Mouse (Mus musculus): Measurements from ENCODE around the gene Hells.

- TF ChIP-seq CTCF (IDR thresholded peaks at IDR 0.05; ENCODE audit: insufficient read depth, low read depth, low read length) (no peak), POLR2A (IDR thresholded peaks at IDR 0.05; ENCODE audit: insufficient read depth, low read depth, low read length) (no peak)
Observed at GRCm38 (mm10) chr19:38973666-38974065, 43.0 kb downstream of the Hells start.
